Mouse (Mus musculus) mature B cell (primary cell): ENCODE measurements around the gene Ackr1.
"Not testable (repeated sequence)": the region's sequence is repeated elsewhere in the genome, so short reads cannot be mapped to it uniquely, and the experiment has no call there.

Source experiments
- in situ Hi-C: fragments of 300-500 bp; cut with MboI; formaldehyde crosslinking; loops from 2 replicates; pipeline ENCODE4 v1.14.3; 2019

Gene Ackr1

DNA sequence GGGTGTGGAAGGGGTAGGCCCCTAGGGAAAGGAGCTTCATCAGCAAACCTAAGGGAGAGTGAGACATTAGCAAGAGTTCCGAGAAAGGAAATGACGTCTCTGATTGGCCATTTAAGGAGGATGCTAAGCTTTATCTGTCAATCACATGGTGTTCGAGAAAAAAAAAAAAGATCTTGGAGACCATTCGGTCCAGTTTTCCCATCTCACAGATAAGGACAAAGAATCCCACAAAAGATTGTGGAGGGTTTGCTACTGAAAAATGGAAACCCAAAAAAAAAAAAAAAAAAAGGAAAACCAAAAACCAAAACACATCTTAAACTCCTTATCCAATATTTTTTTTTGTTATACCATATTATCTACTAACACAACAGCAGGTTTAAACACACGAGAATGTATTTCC lies 15.6 kb upstream of the Ackr1 start:
- in situ Hi-C loops, result loop anchor here (25.0 kb wide), 1 partner anchor 1113 kb away; no protein-coding TSS in a partner anchor

DNA sequence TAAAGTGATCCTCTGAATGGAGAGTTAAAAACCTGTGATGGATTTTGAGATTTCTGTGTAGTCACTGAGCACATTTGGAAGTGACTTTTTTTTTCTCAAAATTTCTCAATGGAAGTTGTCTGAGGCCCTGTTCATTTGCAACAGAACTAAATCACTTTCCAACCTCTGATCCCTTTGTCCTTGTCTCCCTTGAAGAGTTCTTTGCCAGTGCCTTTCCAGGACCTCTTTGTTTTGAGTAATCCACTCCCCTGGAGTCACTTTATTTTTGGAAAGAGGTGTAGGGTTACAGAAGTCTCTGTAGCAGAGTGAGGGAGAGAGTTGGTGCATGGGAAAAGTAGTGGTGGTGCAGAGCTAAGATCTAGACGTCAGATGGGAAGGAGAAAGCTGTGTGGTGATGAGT lies 15.0 kb upstream of the Ackr1 start:
- in situ Hi-C loops, result loop anchor here (25.0 kb wide), 1 partner anchor 1114 kb away; no protein-coding TSS in a partner anchor

- in situ Hi-C loops, result loop anchor here (25.0 kb wide), 1 partner anchor 1117 kb away; no protein-coding TSS in a partner anchor
Observed at GRCm38 (mm10) chr1:173345112-173345511, 11.6 kb upstream of the Ackr1 start.

DNA sequence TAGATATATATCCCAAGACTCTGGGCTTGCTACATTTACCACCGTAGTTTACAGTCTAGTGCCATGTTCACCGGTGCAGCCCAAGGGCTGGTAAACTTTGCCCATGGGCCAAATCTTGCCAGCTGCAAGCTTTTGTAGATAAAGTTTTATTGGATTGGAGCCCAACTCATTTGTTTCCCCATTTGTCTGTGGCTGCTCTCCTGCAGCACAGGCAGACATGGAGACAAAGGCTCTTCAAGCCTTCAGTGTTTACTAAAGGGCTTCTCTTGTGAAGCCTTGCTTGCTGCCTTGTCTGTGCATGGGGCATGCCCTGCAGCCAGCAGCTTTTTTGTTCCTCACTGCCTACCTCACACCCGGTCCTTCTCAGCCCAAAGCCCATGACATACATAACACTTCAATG lies 10.4 kb upstream of the Ackr1 start:
- in situ Hi-C loops, result loop anchor here (25.0 kb wide), 1 partner anchor 1118 kb away; no protein-coding TSS in a partner anchor

DNA sequence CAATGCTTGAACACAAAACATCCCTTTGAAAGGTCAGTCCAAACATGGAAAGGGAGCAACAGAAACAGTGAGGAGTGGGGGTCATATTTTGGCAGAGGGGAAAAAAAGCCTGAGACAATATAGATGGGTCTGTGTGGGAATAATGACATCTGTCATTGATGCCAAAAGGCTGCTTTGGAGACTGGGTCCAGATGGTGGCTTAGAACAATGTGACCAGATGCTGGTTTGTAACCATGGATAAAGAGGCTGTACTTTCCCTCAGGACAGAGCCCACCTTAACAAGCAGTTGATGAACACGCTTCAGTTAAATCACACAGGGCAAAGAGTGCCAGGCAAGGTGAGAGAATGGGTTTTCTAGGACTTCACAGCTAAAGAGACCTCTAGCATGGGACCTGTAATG lies 8.9 kb upstream of the Ackr1 start:
- in situ Hi-C loops, result loop anchor here (25.0 kb wide), 1 partner anchor 1120 kb away; no protein-coding TSS in a partner anchor

DNA sequence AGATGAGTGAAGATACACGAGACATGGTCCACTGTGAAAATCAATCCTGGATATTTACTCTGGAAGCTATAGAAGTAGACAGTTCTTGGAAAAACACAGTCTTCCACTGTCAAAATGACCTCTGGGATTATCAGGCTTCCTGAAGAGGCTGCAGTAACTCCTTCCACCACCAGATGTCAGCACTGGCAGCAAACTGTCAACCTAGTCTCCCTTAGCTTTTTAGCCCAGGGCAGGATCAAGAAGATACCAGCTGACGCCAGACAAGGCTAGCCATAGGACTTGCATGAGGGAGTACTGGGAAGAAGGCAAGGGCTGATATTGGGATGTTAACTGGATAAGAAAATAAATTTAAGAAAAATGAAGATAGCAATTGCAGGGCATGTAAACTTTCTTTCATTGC lies 6.0 kb upstream of the Ackr1 start:
- in situ Hi-C loops, result loop anchor here (10.0 to 25.0 kb wide), 2 partner anchors 55 to 1123 kb away; no protein-coding TSS in a partner anchor

- in situ Hi-C loops, result loop anchor here (10.0 to 25.0 kb wide), 2 partner anchors 58 to 1125 kb away; no protein-coding TSS in a partner anchor
Observed at GRCm38 (mm10) chr1:173337008-173337407, 3.5 kb upstream of the Ackr1 start.

DNA sequence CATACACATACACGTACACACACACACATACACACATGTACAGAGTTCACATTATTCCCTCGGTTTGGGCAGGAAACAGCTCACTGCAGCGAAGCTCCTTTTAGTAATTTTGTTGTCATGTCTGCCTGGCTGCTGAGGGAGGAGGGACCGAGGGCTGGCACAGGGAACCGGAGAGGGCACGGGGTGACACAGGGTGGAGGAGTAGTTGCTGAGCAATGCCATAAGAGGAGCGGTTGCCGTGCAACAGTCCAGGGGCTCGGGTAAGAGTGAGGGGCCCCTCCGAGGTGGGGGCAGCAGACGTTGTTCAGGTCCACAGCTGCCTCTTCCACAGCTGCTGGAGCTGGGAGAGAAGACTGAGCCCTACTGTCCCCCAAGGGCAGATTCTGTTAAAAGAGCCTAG lies 2.4 kb upstream of the Ackr1 start:
- in situ Hi-C loops, result loop anchor here (10.0 to 25.0 kb wide), 2 partner anchors 59 to 1126 kb away; no protein-coding TSS in a partner anchor

DNA sequence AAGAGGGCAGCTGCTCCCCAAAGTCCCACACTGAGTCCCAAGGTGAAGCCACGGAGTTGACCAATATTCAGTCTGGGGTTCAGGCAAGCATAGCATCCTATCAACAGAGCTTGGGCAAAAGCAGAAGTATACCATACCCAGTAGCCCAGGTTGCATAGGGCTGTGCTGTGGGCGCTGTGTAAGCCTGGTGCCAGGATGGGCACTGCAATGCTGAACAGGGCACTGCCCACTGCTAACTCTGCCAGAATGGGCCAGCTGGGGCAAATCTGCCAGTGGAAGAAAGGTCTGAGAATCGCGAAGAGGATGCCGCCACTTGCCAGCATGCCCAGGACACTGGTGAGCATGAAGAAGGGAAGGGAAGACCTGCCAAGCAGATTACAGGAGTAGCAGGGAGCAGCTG lies 1.1 kb downstream of the Ackr1 start:
- in situ Hi-C loops, result loop anchor here (10.0 to 25.0 kb wide), 2 partner anchors 62 to 1130 kb away; no protein-coding TSS in a partner anchor

DNA sequence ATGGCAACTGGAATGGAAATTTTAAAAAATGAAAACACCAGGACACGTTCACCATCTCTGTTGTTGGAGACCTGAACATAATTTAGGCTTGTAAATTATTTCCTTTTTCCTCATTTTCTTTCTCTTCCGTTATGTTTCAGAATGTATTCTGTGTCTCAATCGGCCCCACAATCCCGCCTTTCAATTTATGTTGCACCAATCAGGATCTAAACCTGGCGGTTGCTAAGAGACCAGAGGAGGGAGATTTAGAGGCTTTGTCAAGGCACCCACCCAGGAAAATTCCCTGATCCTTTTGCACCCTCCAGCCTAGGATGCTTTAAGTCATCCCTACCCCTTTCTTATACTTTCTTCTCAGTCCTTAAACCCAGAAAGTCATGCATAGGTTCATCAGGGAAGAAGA lies 3.8 kb downstream of the Ackr1 start:
- in situ Hi-C loops, result loop anchor here (10.0 to 25.0 kb wide), 2 partner anchors 65 to 1133 kb away; no protein-coding TSS in a partner anchor

DNA sequence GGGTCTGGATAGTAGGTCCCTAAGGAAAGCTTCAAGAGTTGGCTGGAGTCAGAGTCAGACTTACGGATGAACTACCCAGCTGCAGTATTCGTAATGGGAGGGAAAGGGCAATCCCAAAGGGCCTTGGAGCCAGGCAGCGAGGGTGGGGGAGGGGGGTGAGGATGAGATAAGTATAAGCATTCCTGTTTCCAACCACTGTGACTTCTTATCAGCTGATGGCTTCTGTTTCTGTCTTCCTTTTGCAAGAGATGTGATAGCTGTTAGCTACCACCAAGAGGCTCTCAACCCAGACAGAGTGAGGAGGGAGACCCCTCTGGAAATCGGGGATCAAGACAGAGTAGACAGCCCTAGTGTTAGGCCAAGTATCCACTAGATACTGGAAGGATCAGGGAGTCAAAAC lies 4.4 kb downstream of the Ackr1 start:
- in situ Hi-C loops, result loop anchor here (25.0 kb wide), 1 partner anchor 1133 kb away; no protein-coding TSS in a partner anchor

GRCm38 (mm10) chr1:173328446-173328845 lies 5.1 kb downstream of the Ackr1 start:
- in situ Hi-C loops, result loop anchor here (25.0 kb wide), 1 partner anchor 1134 kb away; no protein-coding TSS in a partner anchor

GRCm38 (mm10) chr1:173326552-173326951 lies 7.0 kb downstream of the Ackr1 start:
- in situ Hi-C loops, result loop anchor here (25.0 kb wide), 1 partner anchor 1136 kb away; no protein-coding TSS in a partner anchor

- in situ Hi-C loops, result loop anchor here (25.0 kb wide), 1 partner anchor 1137 kb away; no protein-coding TSS in a partner anchor
Observed at GRCm38 (mm10) chr1:173325395-173325794, 8.2 kb downstream of the Ackr1 start.

DNA sequence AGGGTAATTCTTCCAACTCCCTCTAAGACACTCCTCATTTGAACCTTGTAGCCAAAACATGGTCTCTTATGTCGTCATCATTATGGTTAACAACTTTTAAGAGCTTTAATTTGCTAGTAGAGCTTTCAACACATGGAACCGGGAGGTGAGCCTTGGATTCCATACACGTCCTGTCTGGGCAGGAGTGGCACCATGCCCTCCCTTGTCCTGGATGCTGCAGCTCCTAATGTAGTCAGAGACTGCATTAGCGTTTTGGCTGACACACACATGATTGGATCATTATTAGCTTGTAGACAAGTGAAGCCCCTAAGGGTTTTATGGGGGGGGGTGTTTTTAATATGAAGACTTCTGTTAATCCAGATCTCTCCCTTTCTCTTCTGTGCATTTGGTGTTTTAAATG lies 8.6 kb downstream of the Ackr1 start:
- in situ Hi-C loops, result loop anchor here (25.0 kb wide), 1 partner anchor 1137 kb away; no protein-coding TSS in a partner anchor

- in situ Hi-C loops, result no loop called here
Observed at GRCm38 (mm10) chr1:173323839-173324585, 9.5 kb downstream of the Ackr1 start.

- in situ Hi-C loops, result no loop called here
Observed at GRCm38 (mm10) chr1:173322249-173322627, 11.3 kb downstream of the Ackr1 start.

- in situ Hi-C loops, result no loop called here
Observed at GRCm38 (mm10) chr1:173321593-173322248, 11.8 kb downstream of the Ackr1 start.

GRCm38 (mm10) chr1:173317925-173318477 lies 15.5 kb downstream of the Ackr1 start:
- in situ Hi-C loops, result no loop called here

- in situ Hi-C loops, result no loop called here
Observed at GRCm38 (mm10) chr1:173315725-173316124, 17.8 kb downstream of the Ackr1 start.

- in situ Hi-C loops, result not testable (repeated sequence)
Observed at GRCm38 (mm10) chr1:173313535-173314050, 20.0 kb downstream of the Ackr1 start.

DNA sequence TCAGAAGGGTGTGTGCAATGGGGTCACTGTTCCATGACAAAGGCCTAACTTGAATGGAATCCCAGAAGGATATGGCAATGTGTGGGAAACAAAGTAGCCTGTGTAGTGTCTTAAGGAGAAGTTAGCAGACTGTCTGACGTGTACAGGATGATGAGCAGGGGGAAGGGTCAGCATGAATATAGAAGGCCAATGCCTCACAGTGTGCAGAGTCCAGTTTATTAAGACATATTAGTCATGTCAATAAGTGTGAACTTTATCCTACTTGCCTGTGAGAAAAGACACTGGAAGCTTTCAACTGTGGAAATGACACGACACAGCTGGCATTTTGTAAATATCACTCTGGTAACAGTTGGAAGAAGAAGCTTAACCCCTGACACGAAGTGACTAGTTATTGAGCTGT lies 30.8 kb downstream of the Ackr1 start:
- in situ Hi-C loops, result not testable (repeated sequence)
